Mouse (Mus musculus): ENCODE data around the gene Gm5737.

Gene Gm5737

GRCm38 (mm10) chr7:120879972-120880371 is 67.8 kb downstream of the Gm5737 start:
- no peak for DNase-seq

GRCm38 (mm10) chr7:120880770-120881169 is 68.6 kb downstream of the Gm5737 start:
- no peak for DNase-seq
